Comparison of ENCODE assay signal across 21 mouse cellular contexts in genomic region chr6:88943666-88944065, GRCm38 (mm10). TPM values are rescaled to one million over a fixed set of nuclear protein-coding genes. Genes with fewer than 3 reads are reported as not detected.
A peak's percentile ranks its signal among the peaks of the same experiment; 100 is the strongest.
DNase-seq lines count a peak whose midpoint lies in the region; ATAC-seq and TF ChIP-seq lines count a peak whose summit lies in the region.
"Had no signal": no experiment of that assay in that cellular context is flagged by ENCODE, and none has a peak within 500 bp of the region (broad histone marks: within the 10 kb centered on the region; RNA-seq: fewer than 3 reads in every experiment).

No protein-coding gene starts in this region.

- WGBS in forebrain, embryonic 13.5 days: 77% methylated on average over 6 of the region's 6 CpGs
- WGBS in hindbrain, embryonic 12.5 days: 65% methylated on average over 6 of the region's 6 CpGs
- WGBS in midbrain, embryonic 11.5 days: 66% methylated on average over 6 of the region's 6 CpGs
- 74% methylated on average over 6 of the region's 6 CpGs for WGBS in limb, embryonic 10.5 days

- dilution Hi-C loops in CH12.LX (cut with MboI; ENCODE audit: extremely low pct_ligation_motif_present, extremely low pct_unique_long_range_greater_than_20kb, low sequenced_read_pairs): no loop called here

- no peaks in the 10 kb centered on the region for H3K36me3 ChIP-seq in CH12.LX (replicated peaks in 1 of 2; ENCODE audit: control insufficient read depth in 1 of 2, insufficient read depth in 1 of 2, low read length in 1 of 2)
- no peaks in the 10 kb centered on the region for H3K36me3 ChIP-seq in forebrain, embryonic 13.5 days (ENCODE audit: poor library complexity, severe bottlenecking)
- no peaks in the 10 kb centered on the region for H3K36me3 ChIP-seq in hindbrain, embryonic 12.5 days
- no peaks in the 10 kb centered on the region for H3K36me3 ChIP-seq in midbrain, embryonic 11.5 days (ENCODE audit: control insufficient read depth, insufficient read depth, low read length)
- no peaks in the 10 kb centered on the region for H3K36me3 ChIP-seq in limb, embryonic 10.5 days
- H3K36me3 ChIP-seq: heart, embryonic 15.5 days; stomach, embryonic 15.5 days had no signal

- H3K9me3 ChIP-seq in CH12.LX (replicated peaks; ENCODE audit: low read length): no peaks in the 10 kb centered on the region
- no peaks in the 10 kb centered on the region for H3K9me3 ChIP-seq in forebrain, embryonic 13.5 days (replicated peaks)
- H3K9me3 ChIP-seq in hindbrain, embryonic 12.5 days (replicated peaks): no peaks in the 10 kb centered on the region
- H3K9me3 ChIP-seq in midbrain, embryonic 11.5 days (ENCODE audit: control insufficient read depth, low read length): no peaks in the 10 kb centered on the region
- no peaks in the 10 kb centered on the region for H3K9me3 ChIP-seq in limb, embryonic 10.5 days (replicated peaks)
- H3K9me3 ChIP-seq: heart, embryonic 15.5 days; stomach, embryonic 15.5 days had no signal

- TF ChIP-seq POLR2A in CH12.LX (IDR thresholded peaks at IDR 0.05; ENCODE audit: low read depth, low read length): no peak

- intact Hi-C loops in left cerebral cortex, postnatal 25 days (cut with DNase I): no loop called here

- H3K27me3 ChIP-seq in CH12.LX (replicated peaks): no peaks in the 10 kb centered on the region
- peaks cover 6% of the 10 kb centered on the region; the same call in 1 of the 2 replicates for H3K27me3 ChIP-seq in forebrain, embryonic 13.5 days
- no peaks in the 10 kb centered on the region for H3K27me3 ChIP-seq in hindbrain, embryonic 12.5 days
- H3K27me3 ChIP-seq in midbrain, embryonic 11.5 days (ENCODE audit: control insufficient read depth, insufficient read depth, low read length): no peaks in the 10 kb centered on the region
- no peaks in the 10 kb centered on the region for H3K27me3 ChIP-seq in limb, embryonic 10.5 days (ENCODE audit: low read depth, poor library complexity, severe bottlenecking)
- H3K27me3 ChIP-seq: heart, embryonic 15.5 days; stomach, embryonic 15.5 days had no signal

- H3K79me2 ChIP-seq in CH12.LX (replicated peaks; ENCODE audit: control insufficient read depth, extremely low read depth, insufficient read depth, poor library complexity, severe bottlenecking): no peaks in the 10 kb centered on the region

- no peak overlapping the region for H3K9ac ChIP-seq in CH12.LX (ENCODE audit: insufficient read depth, low read depth)
- H3K9ac ChIP-seq in forebrain, embryonic 13.5 days: no peak overlapping the region
- H3K9ac ChIP-seq in hindbrain, embryonic 12.5 days: no peak overlapping the region
- H3K9ac ChIP-seq in midbrain, embryonic 11.5 days (ENCODE audit: low read length): no peak overlapping the region
- H3K9ac ChIP-seq: heart, embryonic 15.5 days; stomach, embryonic 15.5 days had no signal

- in situ Hi-C loops in CH12.LX (cut with MboI; ENCODE audit: low pct_ligation_motif_present, low pct_unique_long_range_greater_than_20kb, low sequenced_read_pairs): no loop called here

- DNase-seq in CH12.LX (ENCODE audit: extremely low read depth): no peak
- DNase-seq in midbrain, embryonic 11.5 days (ENCODE audit: low spot score, missing footprints): no peak
- no peak for DNase-seq in adrenal gland, adult 2 months
- DNase-seq in left cerebral cortex, postnatal 25 days (ENCODE audit: low spot score in 2 of 2): no peak
- DNase-seq in c-Kit-positive CD71-positive TER-119-positive erythroid progenitor cells, embryonic 14.5 days (ENCODE audit: low spot score): no peak
- DNase-seq in limb, embryonic 10.5 days (ENCODE audit: low spot score): no peak
- DNase-seq: cerebellum, adult 8-10 months; gastrocnemius, postnatal 10 days; heart, adult 2 months; heart, postnatal 4 days; layer of hippocampus, postnatal 36 days; liver; lung, adult 18-20 months; thymus, adult 2 months had no signal

- ATAC-seq in forebrain, embryonic 13.5 days: no peak
- ATAC-seq in hindbrain, embryonic 12.5 days (ENCODE audit: low FRiP score): no peak
- no peak for ATAC-seq in midbrain, embryonic 11.5 days (ENCODE audit: low FRiP score)
- ATAC-seq: intestine, postnatal 0 days had no signal

- TF ChIP-seq EP300 in CH12.LX (IDR thresholded peaks at IDR 0.05; ENCODE audit: low read length): no peak

- peak in 1 of 2 experiments; percentile 4; a peak in 1 of 4 replicates for TF ChIP-seq CTCF in CH12.LX (conservative IDR thresholded peaks at IDR 0.05 in 1 of 2, IDR thresholded peaks at IDR 0.05 in 1 of 2; ENCODE audit: low read depth in 2 of 2, low read length in 2 of 2)

- no peak overlapping the region for H3K4me3 ChIP-seq in CH12.LX (replicated peaks in 1 of 3; ENCODE audit: low read depth in 2 of 3, low read length in 2 of 3, poor library complexity in 1 of 3)
- no peak overlapping the region for H3K4me3 ChIP-seq in forebrain, embryonic 13.5 days
- no peak overlapping the region for H3K4me3 ChIP-seq in hindbrain, embryonic 12.5 days
- no peak overlapping the region for H3K4me3 ChIP-seq in midbrain, embryonic 11.5 days (ENCODE audit: low read depth, low read length)
- H3K4me3 ChIP-seq in limb, embryonic 10.5 days: no peak overlapping the region
- H3K4me3 ChIP-seq: heart, adult 2 months; heart, embryonic 15.5 days; layer of hippocampus, adult 2 months; stomach, embryonic 15.5 days had no signal

- H3K4me2 ChIP-seq in CH12.LX (ENCODE audit: insufficient read depth, low read depth, poor library complexity, severe bottlenecking): no peak overlapping the region
- no peak overlapping the region for H3K4me2 ChIP-seq in forebrain, embryonic 13.5 days
- no peak overlapping the region for H3K4me2 ChIP-seq in hindbrain, embryonic 12.5 days (replicated peaks)
- no peak overlapping the region for H3K4me2 ChIP-seq in midbrain, embryonic 11.5 days
- H3K4me2 ChIP-seq: heart, embryonic 15.5 days; stomach, embryonic 15.5 days had no signal

- TF ChIP-seq RAD21 in CH12.LX (IDR thresholded peaks at IDR 0.05; ENCODE audit: low read depth, low read length): no peak

- peaks cover 38 to 61% of the 10 kb centered on the region in 2 experiments for H3K4me1 ChIP-seq in CH12.LX (ENCODE audit: control insufficient read depth in 1 of 2, insufficient read depth in 2 of 2)
- peaks cover 60% of the 10 kb centered on the region for H3K4me1 ChIP-seq in forebrain, embryonic 13.5 days
- H3K4me1 ChIP-seq in hindbrain, embryonic 12.5 days: peaks cover 61% of the 10 kb centered on the region
- peaks cover 54% of the 10 kb centered on the region for H3K4me1 ChIP-seq in midbrain, embryonic 11.5 days (ENCODE audit: control insufficient read depth, insufficient read depth, low read length)
- H3K4me1 ChIP-seq in limb, embryonic 10.5 days: peaks cover 21% of the 10 kb centered on the region
- H3K4me1 ChIP-seq: stomach, embryonic 15.5 days had no signal

- no peak overlapping the region for H3K27ac ChIP-seq in CH12.LX (ENCODE audit: insufficient read depth, low read depth)
- peak overlapping the region; percentile 79 for H3K27ac ChIP-seq in forebrain, embryonic 13.5 days
- H3K27ac ChIP-seq in hindbrain, embryonic 12.5 days: peak overlapping the region; percentile 92; the same call in 1 of the 2 replicates
- H3K27ac ChIP-seq in midbrain, embryonic 11.5 days (ENCODE audit: low read depth, low read length): peak overlapping the region; percentile 75
- H3K27ac ChIP-seq in limb, embryonic 10.5 days: no peak overlapping the region
- H3K27ac ChIP-seq: heart, adult 2 months; heart, embryonic 15.5 days; kidney, postnatal 0 days; layer of hippocampus, adult 2 months; stomach, embryonic 15.5 days had no signal

TF ChIP-seq in CH12.LX, 34 proteins besides CTCF, POLR2A, EP300 and RAD21:
- TF ChIP-seq MEF2A (IDR thresholded peaks at IDR 0.05; ENCODE audit: borderline replicate concordance, low read depth, low read length) (no peak), ETS1 (conservative IDR thresholded peaks at IDR 0.05; ENCODE audit: low read depth, low read length) (no peak), BHLHE40 (IDR thresholded peaks at IDR 0.05; ENCODE audit: low read depth, low read length) (peak; percentile 83), ZC3H11A (IDR thresholded peaks at IDR 0.05; ENCODE audit: low read depth, low read length) (no peak), TCF12 (IDR thresholded peaks at IDR 0.05; ENCODE audit: low read depth, low read length) (no peak), POLR2AphosphoS2 (IDR thresholded peaks at IDR 0.05; ENCODE audit: low read depth, low read length) (no peak), MXI1 (IDR thresholded peaks at IDR 0.05; ENCODE audit: low read depth, low read length) (no peak), CHD1 (IDR thresholded peaks at IDR 0.05; ENCODE audit: low read depth, low read length) (no peak), RCOR1 (conservative IDR thresholded peaks at IDR 0.05; ENCODE audit: low read depth, low read length) (no peak)

RNA-seq across cellular contexts. Expression of gene Tpra1, which starts 41.6 kb away (rescaled TPM):
- total RNA-seq in CH12.LX (2012; rRNA removed) (13.3 and 16.0 TPM in 2 replicates), CH12.LX (2014; rRNA removed) (9.3 and 12.2 TPM in 2 replicates)
- polyA plus RNA-seq in CH12.LX (2012; ENCODE audit: insufficient read length, low read depth): 13.5 and 15.6 TPM in 2 replicates
- polyA plus RNA-seq in forebrain, embryonic 13.5 days (2015; fragmentation: Nextera tagmentation; extraction: Ambion mirVana): 45.4 and 53.9 TPM in 2 replicates
- polyA plus RNA-seq in hindbrain, embryonic 12.5 days (2016; fragmentation: Nextera tagmentation; extraction: Ambion mirVana): 67.3 and 76.0 TPM in 2 replicates
- polyA plus RNA-seq in midbrain, embryonic 11.5 days (2014; fragmentation: Nextera tagmentation; extraction: Ambion mirVana): 36.9 and 39.6 TPM in 2 replicates
- total RNA-seq in adrenal gland, adult 2 months (2021): 100 to 1,000 TPM in 1 of 2 experiments, 10 to 100 TPM in 1; 87.0 to 108 TPM
- polyA plus RNA-seq in adrenal gland, adult 2 months (2012; rRNA removed): 578 and 603 TPM in 2 replicates
- 10 to 100 TPM; 39.2 to 46.8 TPM for total RNA-seq in left cerebral cortex, postnatal 25 days (2021)
- polyA plus RNA-seq in limb, embryonic 10.5 days (2016; fragmentation: Nextera tagmentation; extraction: Ambion mirVana): 48.7 and 60.3 TPM in 2 replicates

RNA-seq across cellular contexts. Expression of gene Mcm2, which starts 45.1 kb away (rescaled TPM):
- 130 and 153 TPM in 2 replicates for total RNA-seq in CH12.LX (2012; rRNA removed)
- 146 and 148 TPM in 2 replicates for total RNA-seq in CH12.LX (2014; rRNA removed)
- 148 and 207 TPM in 2 replicates for polyA plus RNA-seq in CH12.LX (2012; ENCODE audit: insufficient read length, low read depth)
- polyA plus RNA-seq in forebrain, embryonic 13.5 days (2015; fragmentation: Nextera tagmentation; extraction: Ambion mirVana): 133 and 157 TPM in 2 replicates
- 119 and 130 TPM in 2 replicates for polyA plus RNA-seq in hindbrain, embryonic 12.5 days (2016; fragmentation: Nextera tagmentation; extraction: Ambion mirVana)
- 210 and 212 TPM in 2 replicates for polyA plus RNA-seq in midbrain, embryonic 11.5 days (2014; fragmentation: Nextera tagmentation; extraction: Ambion mirVana)
- 10 to 100 TPM; 18.1 to 33.1 TPM for total RNA-seq in adrenal gland, adult 2 months (2021)
- polyA plus RNA-seq in adrenal gland, adult 2 months (2012; rRNA removed): 24.4 and 33.4 TPM in 2 replicates
- total RNA-seq in left cerebral cortex, postnatal 25 days (2021): 1 to 10 TPM; 3.2 to 4.9 TPM
- 281 and 283 TPM in 2 replicates for polyA plus RNA-seq in limb, embryonic 10.5 days (2016; fragmentation: Nextera tagmentation; extraction: Ambion mirVana)

Comparison
In these comparisons a context has a peak if more than half of its experiments do, and no peak if none do; other contexts are left out.
1. H3K27ac ChIP-seq: peak in forebrain, embryonic 13.5 days (single experiment), hindbrain, embryonic 12.5 days (single experiment) and midbrain, embryonic 11.5 days (single experiment); none in CH12.LX (single experiment) and limb, embryonic 10.5 days (single experiment).